Comparison of ENCODE assay signal across 8 mouse cellular contexts in genomic region chr1:24367570-24368517, GRCm38 (mm10).
DNase-seq lines count a peak whose midpoint lies in the region; ATAC-seq and TF ChIP-seq lines count a peak whose summit lies in the region.

No protein-coding gene starts in this region.

- in situ Hi-C loops in ES-E14 (cut with MboI; ENCODE audit: low sequenced_read_pairs in 2 of 2, unreplicated experiment in 2 of 2), result no loop called here

- no peaks in the 10 kb centered on the region for H3K9me3 ChIP-seq in ES-E14 (ENCODE audit: control insufficient read depth, insufficient read depth, low read depth, low read length)

- no peaks in the 10 kb centered on the region for H3K4me1 ChIP-seq in kidney, adult 2 months (ENCODE audit: control insufficient read depth, insufficient read depth, low read length)
- H3K4me1 ChIP-seq in ES-E14 (ENCODE audit: control insufficient read depth in 2 of 2, insufficient read depth in 2 of 2, low read length in 2 of 2, poor library complexity in 1 of 2), result peaks cover 0 to 2% of the 10 kb centered on the region in 2 experiments; a peak in 1 of 4 replicates

- 0 out of 2 replicates have a peak, but pooled peaks have one; percentile 12 for TF ChIP-seq CTCF in kidney, adult 2 months (conservative IDR thresholded peaks at IDR 0.05; ENCODE audit: insufficient read depth, insufficient read length, low read depth, low read length)

- DNase-seq in kidney, adult 2 months, result peak; percentile 26
- DNase-seq in kidney, adult 11 months, result no peak
- no peak for DNase-seq in ES-E14 (ENCODE audit: low read depth, low spot score)
- peak; percentile 32 to 57 for DNase-seq in cerebellum, adult 18-20 months
- DNase-seq in frontal cortex, postnatal 36 days (ENCODE audit: low spot score in 2 of 2), result peak; percentile 51 to 56
- peak; percentile 36 to 39 for DNase-seq in left cerebral cortex, postnatal 10 days (ENCODE audit: extremely low spot score in 1 of 2, low spot score in 2 of 2)
- DNase-seq in retina, postnatal 7 days (ENCODE audit: low read depth, low spot score), result peak; percentile 14

- H3K36me3 ChIP-seq in kidney, adult 2 months (ENCODE audit: control insufficient read depth, insufficient read depth, low read length), result no peaks in the 10 kb centered on the region
- no peaks in the 10 kb centered on the region for H3K36me3 ChIP-seq in ES-E14 (ENCODE audit: control insufficient read depth, insufficient read depth, low read length, poor library complexity, severe bottlenecking)

- H3K9ac ChIP-seq in ES-E14 (ENCODE audit: insufficient read depth, low read depth, low read length, poor library complexity, severe bottlenecking), result no peak overlapping the region

- intact Hi-C loops in left cerebral cortex, postnatal 10 days (cut with DNase I), result loop anchor here (5.0 to 10.0 kb wide), 2 partner anchors 349 to 1457 kb away; partner anchors contain the start of gene Adgrb3

- H3K4me3 ChIP-seq in kidney, adult 2 months (ENCODE audit: insufficient read depth, low read depth, low read length), result no peak overlapping the region
- no peak overlapping the region for H3K4me3 ChIP-seq in ES-E14 (ENCODE audit: insufficient read depth in 1 of 2, low read depth in 1 of 2, low read length in 2 of 2, poor library complexity in 1 of 2, severe bottlenecking in 1 of 2)

- no peak for ATAC-seq in erythroblast, adult 5-6 weeks (replicated peaks; ENCODE audit: low FRiP score, poor library complexity, severe bottlenecking)

- no peaks in the 10 kb centered on the region for H3K27me3 ChIP-seq in kidney, adult 2 months (replicated peaks; ENCODE audit: control insufficient read depth, insufficient read depth, low read length)

- no peak overlapping the region for H3K27ac ChIP-seq in kidney, adult 2 months (ENCODE audit: insufficient read depth, low read depth, low read length)
- no peak overlapping the region for H3K27ac ChIP-seq in ES-E14 (ENCODE audit: insufficient read depth, low read depth, low read length, poor library complexity, severe bottlenecking)

- WGBS in kidney, adult 2 months, result 18% methylated on average over 19 of the region's 19 CpGs

- TF ChIP-seq POLR2A in kidney, adult 2 months (IDR thresholded peaks at IDR 0.05; ENCODE audit: low read depth, low read length), result no peak

TF ChIP-seq in ES-E14, 5 proteins besides CTCF, POLR2A, EP300 and RAD21:
- TF ChIP-seq ZNF384 (IDR thresholded peaks at IDR 0.05; ENCODE audit: low read depth, low read length) (peak; percentile 80), MAFK (IDR thresholded peaks at IDR 0.05; ENCODE audit: insufficient read depth, low read depth, low read length) (no peak), CHD2 (IDR thresholded peaks at IDR 0.05; ENCODE audit: low read depth, low read length) (no peak), ZC3H11A (IDR thresholded peaks at IDR 0.05; ENCODE audit: borderline replicate concordance, low read depth, low read length) (0 out of 2 replicates have a peak, but pooled peaks have one; percentile 9), HCFC1 (IDR thresholded peaks at IDR 0.05; ENCODE audit: borderline replicate concordance, insufficient read depth, low read length) (no peak)

Comparison
In these comparisons a context has a peak if more than half of its experiments do, and no peak if none do; other contexts are left out.
1. DNase-seq: peak in kidney, adult 2 months (single experiment), cerebellum, adult 18-20 months (2 of 2), frontal cortex, postnatal 36 days (2 of 2), left cerebral cortex, postnatal 10 days (2 of 2) and retina, postnatal 7 days (single experiment); none in kidney, adult 11 months (single experiment) and ES-E14 (single experiment).